Mouse (Mus musculus) E14TG2a.4 (cell line): ENCODE results near the gene Greb1.

ENCODE experiments used
- H3K27me3 ChIP-seq: 2 replicates; pipeline ENCODE4 v1.6.1; 2014; ENCODE audit warnings: low read length, control low read depth; ENCODE audit not compliant: insufficient read depth
- H3K36me3 ChIP-seq: 2 replicates; pipeline ENCODE4 v1.6.1; 2014; ENCODE audit warnings: low read length, control low read depth; ENCODE audit not compliant: insufficient read depth
- H3K4me1 ChIP-seq: replicated peaks from 2 replicates; pipeline ENCODE4 v1.6.1; 2014; ENCODE audit warnings: low read depth, low read length, control low read depth
- H3K4me3 ChIP-seq: replicated peaks from 2 replicates; pipeline ENCODE4 v1.5.1; 2014; ENCODE audit warnings: mild to moderate bottlenecking, low read length
- H3K9me3 ChIP-seq: 2 replicates; pipeline ENCODE4 v1.6.1; 2014; ENCODE audit warnings: low read length, control low read depth
- CTCF ChIP-seq: conservative IDR thresholded peaks from 2 replicates; pipeline ENCODE4 v1.5.1; 2014; ENCODE audit warnings: low read length
- NANOG ChIP-seq: IDR thresholded peaks from 2 replicates; pipeline ENCODE4 v1.6.1; 2014; ENCODE audit warnings: borderline replicate concordance, low read length, mixed read lengths
- POU5F1 ChIP-seq: IDR thresholded peaks from 2 replicates; pipeline ENCODE4 v1.6.1; 2014; ENCODE audit warnings: low read length, borderline replicate concordance

Greb1 gene

DNA sequence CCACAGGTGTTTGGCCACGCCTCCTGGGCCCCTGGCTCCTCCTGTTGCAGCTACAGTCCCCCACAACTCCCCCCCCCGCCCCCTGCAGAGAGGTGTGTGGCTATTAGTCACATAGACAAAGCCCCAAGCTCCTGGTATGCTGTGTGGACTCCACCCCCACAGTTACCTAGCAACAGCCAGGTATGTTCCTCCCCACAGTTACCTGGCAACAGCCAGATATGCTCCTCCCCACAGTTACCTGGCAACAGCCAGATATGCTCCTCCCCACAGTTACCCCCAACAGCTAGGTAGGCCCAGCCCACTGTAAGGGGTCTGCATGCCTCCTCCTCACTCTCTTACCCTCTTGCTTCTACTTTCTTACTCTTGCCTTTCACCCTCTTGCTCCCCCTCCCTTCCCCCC lies 135.7 kb downstream of the Greb1 start:
- H3K36me3 ChIP-seq, result no peaks in the 10 kb centered on the region
- no peak overlapping the region for H3K4me3 ChIP-seq
- no peaks in the 10 kb centered on the region for H3K9me3 ChIP-seq
- peaks cover 55% of the 10 kb centered on the region for H3K4me1 ChIP-seq
- peaks cover 4% of the 10 kb centered on the region; the same call in 1 of the 2 replicates for H3K27me3 ChIP-seq
- TF ChIP-seq CTCF, result no peak
- no peak for TF ChIP-seq POU5F1
- TF ChIP-seq NANOG, result no peak

DNA sequence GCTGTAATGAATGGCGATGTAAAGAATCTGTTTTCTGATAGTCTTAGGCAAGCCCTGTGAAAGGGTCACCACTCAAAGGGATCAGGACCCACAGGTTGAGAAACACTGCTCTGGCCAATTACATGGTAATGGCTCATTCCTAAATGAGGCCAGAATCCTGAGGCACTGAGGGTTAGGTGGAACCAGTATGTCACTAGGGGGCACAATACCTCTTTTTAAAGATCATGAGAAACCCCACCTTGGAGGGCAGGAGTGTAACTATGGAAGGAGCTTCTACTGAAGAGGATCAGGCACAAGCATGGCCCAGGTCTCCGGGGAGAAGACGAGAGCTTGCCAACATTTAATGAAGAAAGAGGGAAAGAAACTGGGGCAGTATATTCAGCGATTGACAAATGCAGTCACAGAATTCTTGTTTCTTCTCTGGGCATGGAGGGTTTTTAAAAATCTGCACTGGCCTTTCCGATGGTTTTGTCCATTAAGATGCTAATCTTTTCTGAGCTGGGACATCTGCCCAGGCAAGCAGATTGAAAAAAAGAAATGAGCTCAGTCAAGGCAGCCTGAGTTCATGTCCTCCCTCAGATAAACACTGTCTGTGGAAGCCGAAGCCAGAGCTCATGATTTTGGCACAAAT lies 137.6 kb downstream of the Greb1 start:
- peaks cover 37% of the 10 kb centered on the region for H3K4me1 ChIP-seq
- no peak overlapping the region for H3K4me3 ChIP-seq
- no peaks in the 10 kb centered on the region for H3K9me3 ChIP-seq
- peaks cover 13% of the 10 kb centered on the region for H3K27me3 ChIP-seq
- TF ChIP-seq NANOG, result no peak
- TF ChIP-seq POU5F1, result no peak
- no peak for TF ChIP-seq CTCF
- H3K36me3 ChIP-seq, result no peaks in the 10 kb centered on the region

DNA sequence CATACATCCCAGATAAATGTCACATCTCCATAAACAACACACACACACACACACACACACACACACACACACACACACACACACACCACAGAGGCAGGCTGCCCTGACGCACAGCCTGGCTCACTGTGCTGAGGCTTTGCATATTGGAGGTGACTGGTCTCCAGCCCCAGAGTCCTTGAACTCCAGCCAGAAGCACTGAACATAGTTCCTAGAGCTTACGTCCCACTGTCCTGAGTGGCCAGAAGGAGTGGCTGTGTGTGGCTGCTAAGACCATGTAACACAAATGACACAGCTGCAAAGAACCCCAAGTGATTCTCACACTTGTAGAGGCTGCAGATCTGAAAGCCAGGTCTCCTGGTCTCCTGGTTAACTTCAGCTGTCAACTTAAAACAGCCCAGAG lies 138.8 kb downstream of the Greb1 start:
- Histone ChIP-seq H3K4me3 (no peak overlapping the region), H3K4me1 (peaks cover 31% of the 10 kb centered on the region), H3K27me3 (peaks cover 19% of the 10 kb centered on the region), H3K36me3 (no peaks in the 10 kb centered on the region), H3K9me3 (no peaks in the 10 kb centered on the region)
- TF ChIP-seq NANOG, result no peak
- TF ChIP-seq POU5F1, result no peak
- no peak for TF ChIP-seq CTCF

DNA sequence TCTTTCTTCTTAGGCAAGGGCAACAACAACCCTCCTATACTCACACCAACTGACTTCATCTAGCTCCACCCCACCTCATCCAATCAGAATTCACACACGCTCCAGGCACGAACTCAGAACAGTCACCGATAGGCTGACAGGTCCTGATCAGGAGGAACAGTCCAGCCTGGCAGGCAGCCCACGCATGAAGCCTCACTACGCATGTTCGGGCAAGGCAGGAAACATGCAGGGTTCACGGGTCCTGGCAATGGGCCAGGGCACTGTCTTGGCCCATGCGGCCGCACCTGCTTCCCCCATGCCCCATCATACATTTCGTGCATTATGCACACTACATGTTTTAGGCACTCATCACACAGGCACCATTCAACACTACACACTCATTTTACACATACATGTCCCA lies 139.2 kb downstream of the Greb1 start:
- no peak for TF ChIP-seq POU5F1
- no peak for TF ChIP-seq CTCF
- Histone ChIP-seq H3K4me1 (peaks cover 31% of the 10 kb centered on the region), H3K9me3 (no peaks in the 10 kb centered on the region), H3K4me3 (no peak overlapping the region), H3K36me3 (no peaks in the 10 kb centered on the region), H3K27me3 (peaks cover 20% of the 10 kb centered on the region)

DNA sequence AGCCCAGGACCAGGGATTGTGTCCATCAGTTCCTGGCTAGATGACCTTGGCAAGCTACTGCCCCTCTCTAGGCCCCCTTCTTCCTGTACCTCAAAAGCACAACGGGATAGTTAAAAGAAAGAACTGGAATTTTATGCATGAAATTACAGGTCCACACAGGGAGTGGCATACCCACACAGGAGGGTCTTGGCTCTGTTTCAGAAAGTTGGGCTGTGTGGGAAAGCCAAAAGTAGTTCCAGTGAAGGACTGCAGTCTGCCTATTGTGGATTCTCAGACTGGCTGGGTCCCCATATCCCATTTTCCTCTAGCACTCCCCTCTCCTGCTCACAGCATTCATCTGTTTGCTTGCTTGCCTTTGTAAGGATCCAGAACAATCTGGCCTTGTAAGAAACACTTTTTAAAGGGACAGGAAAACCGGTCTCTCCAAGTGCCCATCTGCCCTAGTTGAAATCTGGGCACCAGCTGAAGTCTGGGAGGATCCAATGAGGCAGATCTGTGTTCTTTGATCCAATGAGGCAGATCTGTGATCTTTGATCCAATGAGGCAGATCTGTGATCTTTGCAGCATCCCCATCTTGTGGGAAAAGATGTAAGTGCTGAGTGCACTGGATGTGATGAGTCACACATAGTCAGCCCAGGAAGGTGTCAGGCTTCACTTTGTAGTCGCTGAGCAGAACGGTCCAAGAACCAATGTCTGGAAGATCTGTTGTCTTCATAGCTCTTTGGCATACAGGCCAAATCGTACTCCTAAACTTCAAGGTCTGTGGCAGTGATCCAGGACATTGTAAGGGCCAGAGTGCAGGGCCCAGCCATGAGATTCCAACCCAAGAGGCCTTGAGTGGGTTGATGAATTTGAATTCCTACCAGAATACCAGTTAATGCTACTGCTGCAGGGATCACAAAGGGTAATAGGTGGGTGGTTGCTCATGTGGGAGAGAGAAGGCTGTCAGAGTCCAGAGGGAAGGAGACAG lies 143.5 kb downstream of the Greb1 start:
- H3K36me3 ChIP-seq, result no peaks in the 10 kb centered on the region
- H3K9me3 ChIP-seq, result no peaks in the 10 kb centered on the region
- TF ChIP-seq NANOG (no peak), POU5F1 (no peak), CTCF (no peak)
- peaks cover 4% of the 10 kb centered on the region; the same call in 1 of the 2 replicates for H3K4me1 ChIP-seq
- H3K27me3 ChIP-seq, result peaks cover 61% of the 10 kb centered on the region
- H3K4me3 ChIP-seq, result no peak overlapping the region

DNA sequence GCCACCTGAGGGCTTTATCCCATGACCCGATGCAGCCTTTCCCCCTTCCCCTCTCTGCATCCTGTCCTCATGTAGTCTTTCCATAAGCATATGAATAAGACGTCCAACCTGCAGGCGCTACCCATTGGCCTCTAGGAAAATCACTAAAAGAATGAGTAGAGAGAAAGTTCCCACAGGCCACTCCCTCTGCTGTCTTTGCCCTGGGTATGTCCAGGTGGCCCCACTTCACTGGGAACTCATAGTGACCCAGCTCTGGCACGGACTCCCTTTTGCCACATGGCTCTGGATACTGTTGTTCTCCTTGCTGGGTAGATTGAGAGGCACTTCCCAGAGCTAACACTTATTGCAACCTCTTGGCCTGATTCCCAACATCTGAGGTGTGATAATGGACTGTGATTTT lies 145.1 kb downstream of the Greb1 start:
- Histone ChIP-seq H3K36me3 (no peaks in the 10 kb centered on the region), H3K27me3 (peaks cover 77% of the 10 kb centered on the region), H3K9me3 (no peaks in the 10 kb centered on the region), H3K4me3 (no peak overlapping the region), H3K4me1 (no peaks in the 10 kb centered on the region; the same call in 1 of the 2 replicates)
- TF ChIP-seq CTCF, result no peak
- no peak for TF ChIP-seq NANOG
- no peak for TF ChIP-seq POU5F1

DNA sequence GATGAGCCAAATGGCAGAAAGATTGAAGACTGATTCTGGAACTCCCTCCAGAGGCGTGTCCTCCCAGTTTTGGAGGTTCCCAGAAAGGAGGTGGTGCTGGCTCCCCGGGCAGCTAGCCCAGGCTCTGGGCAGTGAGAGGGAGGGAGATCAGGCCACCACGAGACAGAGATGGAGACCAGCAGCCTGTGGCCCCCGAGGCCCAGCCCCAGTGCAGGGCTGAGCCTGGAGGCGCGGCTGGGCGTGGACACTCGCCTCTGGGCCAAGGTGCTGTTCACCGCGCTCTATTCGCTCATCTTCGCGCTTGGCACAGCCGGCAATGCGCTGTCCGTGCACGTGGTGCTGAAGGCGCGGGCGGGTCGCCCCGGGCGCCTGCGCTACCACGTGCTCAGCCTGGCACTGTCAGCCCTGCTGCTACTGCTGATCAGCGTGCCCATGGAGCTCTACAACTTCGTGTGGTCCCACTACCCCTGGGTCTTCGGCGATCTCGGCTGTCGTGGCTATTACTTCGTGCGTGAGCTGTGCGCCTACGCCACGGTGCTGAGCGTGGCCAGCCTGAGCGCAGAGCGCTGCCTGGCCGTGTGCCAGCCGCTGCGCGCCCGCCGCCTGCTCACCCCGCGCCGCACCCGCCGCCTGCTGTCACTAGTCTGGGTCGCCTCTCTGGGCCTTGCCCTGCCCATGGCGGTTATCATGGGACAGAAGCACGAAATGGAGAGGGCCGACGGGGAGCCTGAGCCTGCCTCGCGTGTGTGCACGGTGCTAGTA lies 147.2 kb downstream of the Greb1 start, which contains the start of gene Ntsr2:
TSS of gene Ntsr2 (plus strand) at position 51 of the 762 bp plus-strand sequence.
- H3K9me3 ChIP-seq, result no peaks in the 10 kb centered on the region
- no peak for TF ChIP-seq CTCF
- no peak for TF ChIP-seq NANOG
- no peak for TF ChIP-seq POU5F1
- H3K27me3 ChIP-seq, result peaks cover 82% of the 10 kb centered on the region
- peak within 1 kb of the TSS; percentile 74 for H3K4me3 ChIP-seq
- no peaks in the 10 kb centered on the region for H3K36me3 ChIP-seq
- H3K4me1 ChIP-seq, result no peaks in the 10 kb centered on the region; the same call in 1 of the 2 replicates

DNA sequence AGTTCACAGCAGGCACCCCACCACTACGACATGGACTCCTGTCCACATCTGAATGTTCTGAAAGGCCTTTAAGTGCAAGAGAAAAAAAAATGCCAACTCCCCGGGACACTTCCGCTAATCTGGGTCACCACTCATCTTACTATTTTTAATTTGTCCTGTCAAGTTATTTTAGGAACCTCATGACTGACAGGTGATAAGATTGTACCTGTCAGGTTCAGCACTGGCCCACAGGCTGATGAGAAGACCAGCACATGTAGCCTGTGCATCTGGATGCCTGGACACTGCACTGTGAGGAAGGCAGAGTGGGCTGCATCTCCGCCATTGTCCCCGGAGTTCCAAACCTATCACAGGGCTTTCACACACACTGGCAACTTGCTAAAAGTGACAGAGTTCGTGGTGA lies 150.9 kb downstream of the Greb1 start:
- H3K4me1 ChIP-seq, result no peaks in the 10 kb centered on the region; the same call in 1 of the 2 replicates
- no peaks in the 10 kb centered on the region for H3K9me3 ChIP-seq
- no peaks in the 10 kb centered on the region for H3K36me3 ChIP-seq
- no peak overlapping the region for H3K4me3 ChIP-seq
- peaks cover 55% of the 10 kb centered on the region for H3K27me3 ChIP-seq
- no peak for TF ChIP-seq NANOG
- no peak for TF ChIP-seq CTCF
- TF ChIP-seq POU5F1, result no peak
